Mouse (Mus musculus): ENCODE results near the gene Clrn1. TPM values are rescaled to one million over a fixed set of nuclear protein-coding genes. Genes with fewer than 3 reads are reported as not detected.

The Clrn1 gene
- polyA plus RNA-seq, 1 experiment from 2014 or later, result 0.28 TPM

- WGBS, result 80% methylated on average over 4 of the region's 4 CpGs
- no peaks in the 10 kb centered on the region for H3K9me3 ChIP-seq (ENCODE audit: control insufficient read depth, low read length)
- no peak overlapping the region for H3K27ac ChIP-seq (replicated peaks; ENCODE audit: low read depth, low read length)
- no peak overlapping the region for H3K4me2 ChIP-seq (ENCODE audit: low read depth, severe bottlenecking)
- no peak overlapping the region for H3K4me3 ChIP-seq (ENCODE audit: low read depth, low read length)
- H3K4me1 ChIP-seq (ENCODE audit: control insufficient read depth, insufficient read depth, low read length), result no peaks in the 10 kb centered on the region
- no peak for ATAC-seq (ENCODE audit: insufficient number of reproducible peaks, low FRiP score, low TSS enrichment, low read depth)
- no peak overlapping the region for H3K9ac ChIP-seq (ENCODE audit: low read length)
- H3K36me3 ChIP-seq (ENCODE audit: control insufficient read depth, insufficient read depth, low read length), result no peaks in the 10 kb centered on the region
- H3K27me3 ChIP-seq (ENCODE audit: control insufficient read depth, insufficient read depth, low read length), result no peaks in the 10 kb centered on the region
- no peak for DNase-seq (ENCODE audit: low spot score)
Measured at GRCm38 (mm10) chr3:58798676-58799075, 86.5 kb downstream of the Clrn1 start.

- H3K27me3 ChIP-seq (ENCODE audit: control insufficient read depth, insufficient read depth, low read length), result no peaks in the 10 kb centered on the region
- H3K4me2 ChIP-seq (ENCODE audit: low read depth, severe bottlenecking), result no peak overlapping the region
- no peak overlapping the region for H3K9ac ChIP-seq (ENCODE audit: low read length)
- DNase-seq (ENCODE audit: low spot score), result no peak
- H3K9me3 ChIP-seq (ENCODE audit: control insufficient read depth, low read length), result no peaks in the 10 kb centered on the region
- no peak for ATAC-seq (ENCODE audit: insufficient number of reproducible peaks, low FRiP score, low TSS enrichment, low read depth)
- H3K27ac ChIP-seq (replicated peaks; ENCODE audit: low read depth, low read length), result no peak overlapping the region
- no peaks in the 10 kb centered on the region for H3K36me3 ChIP-seq (ENCODE audit: control insufficient read depth, insufficient read depth, low read length)
- no peak overlapping the region for H3K4me3 ChIP-seq (ENCODE audit: low read depth, low read length)
- WGBS, result 66% methylated on average over 8 of the region's 8 CpGs
- H3K4me1 ChIP-seq (ENCODE audit: control insufficient read depth, insufficient read depth, low read length), result no peaks in the 10 kb centered on the region
Measured at GRCm38 (mm10) chr3:58798245-58798644, 86.9 kb downstream of the Clrn1 start.

Other genes starting within 250 kb of the Clrn1 start
- gene Erich6, start 248.1 kb downstream of the Clrn1 start, polyA plus RNA-seq (2014; fragmentation: Nextera tagmentation; extraction: Ambion mirVana), result 0.08 TPM in 1 of 2 replicates, not detected in the other
- 4.2 and 5.1 TPM in 2 replicates for gene Siah2, start 192.9 kb downstream of the Clrn1 start, polyA plus RNA-seq (2014; fragmentation: Nextera tagmentation; extraction: Ambion mirVana)
- 0.34 TPM in 1 of 2 replicates, not detected in the other for gene Mindy4b-ps, start 63.0 kb downstream of the Clrn1 start, polyA plus RNA-seq (2014; fragmentation: Nextera tagmentation; extraction: Ambion mirVana)
- 1.6 and 2.1 TPM in 2 replicates for gene Med12l, start 120.5 kb upstream of the Clrn1 start, polyA plus RNA-seq (2014; fragmentation: Nextera tagmentation; extraction: Ambion mirVana)
- gene Gpr171, start 216.5 kb upstream of the Clrn1 start, polyA plus RNA-seq (2014; fragmentation: Nextera tagmentation; extraction: Ambion mirVana), result 0.57 and 0.91 TPM in 2 replicates